Mouse (Mus musculus) left cerebral cortex, postnatal 25 days (tissue): ENCODE results near the gene Prss21. TPM values are rescaled to one million over a fixed set of nuclear protein-coding genes. Genes with fewer than 3 reads are reported as not detected.
"Not testable (repeated sequence)": the region's sequence is repeated elsewhere in the genome, so short reads cannot be mapped to it uniquely, and the experiment has no call there.

Source experiments
- DNase-seq, 2 experiments: peaks; one replicate each; pipeline ENCODE4 v3.0.0; 2022; ENCODE audit warnings: low spot score in 2 of 2, mixed read lengths in 1 of 2
- intact Hi-C: fragments of 180-260 bp; cut with DNase I; formaldehyde crosslinking; loops from one replicate; pipeline ENCODE4 v1.15.1; 2025
- microRNA-seq, 2 experiments: library from miRNA; unstranded; fragments of <30 nt; microRNA quantifications; one replicate each; pipeline ENCODE4 v1.2.0; 2022
- total RNA-seq, 2 experiments: library from RNA; stranded (reverse); gene quantifications; 2 replicates each; pipeline ENCODE4 v1.2.3; 2021

Gene Prss21
- total RNA-seq, 2 experiments from 2014 or later, result not detected

- intact Hi-C loops, result no loop called here
- DNase-seq, result no peak
These were observed 13.6 kb upstream of the Prss21 start for GRCm38 (mm10) chr17:23854229-23854765.

- intact Hi-C loops, result no loop called here
- DNase-seq, result no peak
These were observed 10.7 kb upstream of the Prss21 start for GRCm38 (mm10) chr17:23857193-23857592.

GRCm38 (mm10) chr17:23857913-23858312 is 9.9 kb upstream of the Prss21 start:
- intact Hi-C loops, result no loop called here
- no peak for DNase-seq

GRCm38 (mm10) chr17:23862926-23863325 is 4.9 kb upstream of the Prss21 start:
- DNase-seq, result no peak
- intact Hi-C loops, result no loop called here

GRCm38 (mm10) chr17:23868513-23868912 is 657 bp downstream of the Prss21 start:
- no peak for DNase-seq
- intact Hi-C loops, result no loop called here

GRCm38 (mm10) chr17:23873884-23874856 is 6.3 kb downstream of the Prss21 start:
- intact Hi-C loops, result loop anchor here (1.0 kb wide), 1 partner anchor 86 kb away; no protein-coding TSS in a partner anchor
- peak in 1 of 2 experiments; percentile 45 for DNase-seq

GRCm38 (mm10) chr17:23876741-23877140 is 8.9 kb downstream of the Prss21 start:
- intact Hi-C loops, result loop anchor here (5.0 kb wide), 1 partner anchor 46 kb away; no protein-coding TSS in a partner anchor
- DNase-seq, result peak; percentile 3 to 41

GRCm38 (mm10) chr17:23877166-23877565 is 9.3 kb downstream of the Prss21 start:
- intact Hi-C loops, result loop anchor here (5.0 kb wide), 1 partner anchor 45 kb away; no protein-coding TSS in a partner anchor
- no peak for DNase-seq

GRCm38 (mm10) chr17:23880576-23880975 is 12.7 kb downstream of the Prss21 start, which contains the start of the genes Dcpp1 and Dcpp2:
Gene Dcpp1, plus strand, starts transcription at chr17:23880876.
Gene Dcpp2, plus strand, starts transcription at chr17:23880880.
- intact Hi-C loops, DNase-seq: not testable (repeated sequence)

- intact Hi-C loops, DNase-seq: not testable (repeated sequence)
These were observed 49.3 kb downstream of the Prss21 start, which contains the start of gene Dcpp3 for GRCm38 (mm10) chr17:23917158-23917557. Gene Dcpp3, plus strand, starts transcription at chr17:23917458.

Small RNA genes lying within 50 kb of the gene (microRNA-seq; reads per million reads assigned to microRNA genes)
- gene Mir5125, result 1.7 to 4.0 reads per million in 2 experiments

Other genes starting within 250 kb of the Prss21 start
- gene Mmp25, start 222.8 kb upstream of the Prss21 start, total RNA-seq, result under 1 TPM; 0.32 to 0.34 TPM
- not detected for gene Bicdl2, start 207.6 kb upstream of the Prss21 start, total RNA-seq
- 100 to 1,000 TPM; 127 to 129 TPM for gene Hcfc1r1, start 194.5 kb upstream of the Prss21 start, total RNA-seq
- 1 to 10 TPM; 5.2 to 7.4 TPM for gene Thoc6, start 194.2 kb upstream of the Prss21 start, total RNA-seq
- 10 to 100 TPM; 10.3 to 13.5 TPM for gene Tnfrsf12a, start 190.6 kb upstream of the Prss21 start, total RNA-seq
- not detected for gene Cldn6, start 188.8 kb upstream of the Prss21 start, total RNA-seq
- gene Cldn9, start 184.0 kb upstream of the Prss21 start, total RNA-seq, result under 1 TPM in 1 of 2 experiments, not detected in 1; 0.25 TPM
- not detected for gene 1520401A03Rik, start 145.3 kb upstream of the Prss21 start, total RNA-seq
- 1 to 10 TPM; 3.0 to 3.3 TPM for gene Pkmyt1, start 141.7 kb upstream of the Prss21 start, total RNA-seq
- gene Paqr4, start 127.2 kb upstream of the Prss21 start, total RNA-seq, result 10 to 100 TPM; 52.8 to 58.2 TPM
- under 1 TPM; 0.60 to 0.71 TPM for gene Kremen2, start 122.2 kb upstream of the Prss21 start, total RNA-seq
- gene Flywch1, start 96.5 kb upstream of the Prss21 start, total RNA-seq, result 100 to 1,000 TPM; 304 to 305 TPM
- gene Flywch2, start 82.0 kb upstream of the Prss21 start, total RNA-seq, result 10 to 100 TPM; 14.5 to 15.4 TPM
- 100 to 1,000 TPM; 495 to 577 TPM for gene Srrm2, start 77.5 kb upstream of the Prss21 start, total RNA-seq
- 100 to 1,000 TPM; 359 to 371 TPM for gene Elob, start 38.9 kb upstream of the Prss21 start, total RNA-seq
- gene Prss33, start 32.0 kb upstream of the Prss21 start, total RNA-seq, result not detected
- gene Prss32, start 24.2 kb upstream of the Prss21 start, total RNA-seq, result not detected
- gene Prss41, start 23.9 kb upstream of the Prss21 start, total RNA-seq, result 1 to 10 TPM; 1.1 to 2.3 TPM
- gene Dcpp1, start 12.8 kb downstream of the Prss21 start, total RNA-seq, result not detected
- gene Dcpp2, start 12.8 kb downstream of the Prss21 start, total RNA-seq, result not detected
- not detected for gene Dcpp3, start 49.4 kb downstream of the Prss21 start, total RNA-seq
- not detected for gene Sbp, start 73.6 kb downstream of the Prss21 start, total RNA-seq
- gene Sbpl, start 87.2 kb downstream of the Prss21 start, total RNA-seq, result not detected
- gene Prss30, start 112.5 kb downstream of the Prss21 start, total RNA-seq, result under 1 TPM; 0.30 to 0.44 TPM
- 1 to 10 TPM; 1.2 to 1.6 TPM for gene Prss22, start 130.0 kb downstream of the Prss21 start, total RNA-seq
- gene Prss27, start 170.1 kb downstream of the Prss21 start, total RNA-seq, result not detected
- 10 to 100 TPM; 25.7 to 27.0 TPM for gene Kctd5, start 205.4 kb downstream of the Prss21 start, total RNA-seq